Mouse (Mus musculus) yolk sac, embryonic 10.5 days (tissue): ENCODE results near the gene Ctdsp1.

Experiments used
- DNase-seq: peaks from one replicate; pipeline ENCODE4 v3.0.0-alpha.2; 2017; ENCODE audit warnings: low spot score

Gene Ctdsp1

DNA sequence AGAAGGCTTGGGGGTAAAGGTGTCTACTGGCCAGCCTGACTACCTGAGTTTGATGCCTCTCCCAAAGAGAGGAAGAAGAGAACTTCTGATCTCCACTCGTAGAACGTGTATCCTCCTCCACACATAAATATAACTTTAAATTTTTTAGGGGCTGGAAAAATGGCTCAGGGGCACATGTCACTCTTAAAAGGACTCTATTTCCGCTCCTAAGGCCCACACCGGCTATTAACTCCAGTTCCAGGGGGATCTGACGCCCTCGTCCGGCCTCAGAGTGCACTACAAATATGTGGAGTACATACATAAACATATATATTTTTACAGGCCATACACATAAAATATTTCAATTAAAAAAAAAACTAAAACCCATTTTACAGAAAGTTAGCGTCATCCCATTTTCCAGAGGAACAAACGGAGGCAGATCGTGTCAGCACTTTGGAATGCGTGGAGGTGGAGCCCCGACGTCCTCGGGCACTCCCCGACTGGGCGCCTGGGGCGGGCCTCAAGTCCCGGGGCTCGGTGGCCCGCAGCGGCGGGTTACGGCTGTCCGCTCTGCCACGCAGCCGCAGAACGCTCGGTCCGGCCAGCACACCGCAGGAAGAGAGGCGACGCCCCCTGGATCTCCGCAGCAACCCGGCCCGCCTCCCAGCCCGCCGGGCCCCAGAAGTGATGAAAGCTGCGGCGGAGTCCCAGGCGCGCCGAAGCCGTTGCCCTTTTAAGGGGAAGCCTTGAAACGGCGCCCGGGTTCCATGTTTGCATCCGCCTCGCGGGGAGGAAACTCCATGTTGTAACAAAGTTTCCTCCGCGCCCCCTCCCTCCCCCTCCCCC, at the start of gene Ctdsp1:
Gene Ctdsp1 (plus strand): TSS at position 586 of the 825 bp plus-strand sequence.
- DNase-seq = peak; percentile 94

- no peak for DNase-seq
Observed at GRCm38 (mm10) chr1:74341898-74342297, 49.4 kb upstream of the Ctdsp1 start.

- DNase-seq = no peak
Observed at GRCm38 (mm10) chr1:74342308-74342707, 49.0 kb upstream of the Ctdsp1 start.

GRCm38 (mm10) chr1:74343161-74343560, 48.1 kb upstream of the Ctdsp1 start:
- DNase-seq = peak; percentile 36

- DNase-seq = no peak
Observed at GRCm38 (mm10) chr1:74344163-74344916, 47.0 kb upstream of the Ctdsp1 start.

GRCm38 (mm10) chr1:74351185-74351769, 40.0 kb upstream of the Ctdsp1 start:
- DNase-seq = no peak

DNA sequence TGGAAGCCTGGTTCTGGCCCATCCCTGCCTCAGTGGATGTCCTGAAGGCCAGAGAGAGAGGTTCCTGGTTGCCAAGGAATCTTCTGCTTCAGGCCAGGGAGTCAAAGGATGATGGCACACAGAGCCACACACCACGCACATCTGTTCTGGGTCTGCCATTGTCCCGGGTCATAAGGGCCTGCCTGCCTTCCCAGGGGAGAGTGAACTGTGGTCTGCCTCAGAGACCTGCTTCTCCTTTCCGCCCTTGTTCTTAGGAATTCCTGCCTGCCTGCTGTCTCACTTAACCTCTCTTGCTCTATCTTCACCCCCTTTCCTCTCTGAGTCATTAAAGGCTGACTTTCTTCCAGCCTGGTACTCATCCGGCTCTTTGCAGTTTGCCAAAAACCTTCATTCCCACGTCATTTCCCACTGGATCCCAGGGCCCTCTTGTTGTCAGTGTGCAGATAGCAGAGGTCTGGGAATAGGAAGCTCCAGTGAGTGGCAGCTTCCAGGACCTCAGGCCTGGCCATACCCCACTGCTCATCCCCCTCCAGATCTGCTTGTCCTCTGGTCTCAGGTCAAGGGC, 38.7 kb upstream of the Ctdsp1 start:
- DNase-seq = no peak

DNA sequence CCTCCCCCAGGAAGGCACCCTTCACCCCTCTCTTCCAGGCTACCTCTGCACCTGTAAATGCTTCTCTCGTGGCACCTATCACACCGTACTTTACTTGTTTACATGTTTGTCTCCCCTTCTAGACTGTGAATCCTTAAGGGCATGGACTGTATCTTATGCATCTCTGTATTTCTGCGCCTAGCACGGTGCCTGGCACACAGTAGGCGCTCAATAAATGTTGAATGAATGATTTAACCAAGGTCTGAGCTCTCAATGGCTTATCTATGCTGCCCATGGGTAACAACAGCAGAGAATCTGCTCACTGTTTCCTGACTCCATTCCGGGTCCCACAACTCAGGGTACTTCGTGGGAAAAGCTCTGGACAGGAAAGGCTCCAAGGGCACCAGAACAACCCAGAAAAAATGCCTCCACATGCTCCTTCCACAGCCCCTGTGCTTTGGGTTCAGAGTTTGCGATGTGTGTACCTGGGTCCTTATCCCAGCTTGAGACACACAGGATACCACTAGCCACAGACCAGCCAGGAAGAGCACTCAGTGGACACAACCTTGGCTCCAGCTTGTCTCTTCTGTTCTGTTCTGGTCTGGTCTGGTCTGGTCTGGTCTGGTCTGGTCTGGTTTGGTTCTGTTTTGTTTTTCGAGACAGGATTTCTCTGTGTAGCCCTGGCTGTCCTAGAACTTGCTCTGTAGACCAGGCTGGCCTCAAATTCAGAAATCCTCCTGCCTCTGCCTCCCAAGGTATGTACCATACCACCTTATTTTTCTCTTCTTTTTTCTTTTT, 37.7 kb upstream of the Ctdsp1 start:
- DNase-seq = no peak

GRCm38 (mm10) chr1:74357531-74357930, 33.8 kb upstream of the Ctdsp1 start:
- no peak for DNase-seq

DNA sequence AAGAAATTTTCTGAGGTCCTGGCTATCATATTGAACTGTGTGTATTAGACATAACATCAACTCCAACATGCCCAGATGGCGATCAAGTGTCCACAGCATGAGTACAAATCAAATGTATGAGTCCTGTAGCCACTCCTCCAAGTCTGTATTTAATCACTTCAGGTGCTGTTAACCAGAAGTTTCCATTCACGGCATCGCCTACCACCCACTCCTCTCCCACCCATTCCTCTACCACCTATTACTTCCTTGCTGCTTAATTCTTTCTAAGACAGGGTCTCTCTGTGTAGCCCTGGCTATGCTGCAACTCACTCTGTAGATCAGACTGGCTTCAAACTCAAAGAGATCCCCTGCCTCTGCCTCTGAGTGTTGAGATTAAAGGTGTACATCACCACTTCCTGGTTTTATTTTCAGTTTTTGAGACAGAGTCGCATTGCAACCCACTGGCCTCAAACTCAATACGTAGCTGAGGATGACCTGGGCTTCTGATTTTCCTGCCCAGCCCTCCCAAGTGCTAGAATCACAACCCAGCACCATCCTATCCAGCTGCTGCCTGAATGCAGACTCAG, 31.3 kb upstream of the Ctdsp1 start:
- no peak for DNase-seq

GRCm38 (mm10) chr1:74361812-74362211, 29.5 kb upstream of the Ctdsp1 start, which contains the start of gene Catip:
Gene Catip (plus strand): TSS chr1:74362108.
- DNase-seq = peak; percentile 52

DNA sequence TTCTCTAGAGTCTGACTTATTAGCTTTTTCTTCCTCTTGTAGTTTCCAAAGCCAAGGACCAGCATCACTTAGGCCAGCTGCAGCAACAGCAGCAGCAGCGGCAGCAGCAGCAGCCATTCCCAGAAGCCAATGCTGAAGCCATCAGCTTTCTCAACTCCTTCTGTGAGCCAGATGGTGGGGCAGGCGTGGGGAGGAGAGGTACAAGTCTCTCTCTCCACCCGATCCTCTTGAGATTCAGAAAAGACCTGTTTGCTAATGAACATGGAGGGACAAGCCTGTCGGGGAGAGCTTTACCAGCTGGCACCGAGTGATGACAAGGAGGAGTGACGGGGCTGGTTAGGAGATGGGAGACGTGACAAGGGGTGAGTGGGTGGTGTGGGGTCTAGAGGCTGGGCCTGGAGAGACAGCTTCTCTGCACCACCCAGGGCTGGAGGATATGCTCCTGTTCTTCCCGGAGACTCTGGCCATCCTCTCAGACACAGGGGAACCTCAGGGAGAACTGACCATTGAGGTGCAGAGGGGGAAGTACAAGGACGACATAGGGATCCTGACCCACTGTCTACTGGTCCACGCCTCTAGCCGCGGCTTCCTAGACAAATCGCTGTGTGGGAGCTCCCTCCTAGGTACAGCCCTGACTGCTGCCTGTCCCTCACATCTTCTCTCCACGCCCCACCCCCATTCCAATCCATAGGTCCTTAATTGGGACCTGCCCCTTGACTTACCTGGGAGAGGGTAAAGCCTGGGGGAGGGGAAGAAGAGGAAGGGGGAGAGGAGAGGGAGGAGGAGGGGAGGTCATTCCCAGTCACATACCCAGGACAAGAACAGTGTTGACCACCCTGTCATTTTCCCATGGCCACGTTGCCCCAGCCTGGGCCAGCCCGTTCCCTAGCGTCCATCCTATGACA, 28.7 kb upstream of the Ctdsp1 start:
- no peak for DNase-seq

DNA sequence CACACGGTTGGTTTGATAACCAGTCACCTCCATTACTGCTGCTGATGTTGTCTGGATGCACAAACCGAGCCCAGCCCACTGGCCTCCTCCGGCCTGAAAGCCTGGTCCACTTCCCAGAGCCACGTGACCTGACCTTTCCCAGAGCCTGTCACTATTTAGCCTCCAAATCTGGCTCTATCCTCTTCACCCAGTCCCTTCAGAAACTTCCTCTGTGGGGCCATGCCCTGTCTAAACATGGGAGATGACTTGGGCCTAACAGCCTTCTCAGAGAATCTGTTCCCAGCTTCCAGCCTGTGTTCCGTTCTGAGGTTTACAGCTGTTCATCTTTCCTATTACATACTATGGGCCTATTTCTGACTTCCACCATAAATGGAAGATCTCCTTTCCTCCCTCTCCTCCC, 27.9 kb upstream of the Ctdsp1 start:
- no peak for DNase-seq

- no peak for DNase-seq
Observed at GRCm38 (mm10) chr1:74364270-74364669, 27.0 kb upstream of the Ctdsp1 start.

DNA sequence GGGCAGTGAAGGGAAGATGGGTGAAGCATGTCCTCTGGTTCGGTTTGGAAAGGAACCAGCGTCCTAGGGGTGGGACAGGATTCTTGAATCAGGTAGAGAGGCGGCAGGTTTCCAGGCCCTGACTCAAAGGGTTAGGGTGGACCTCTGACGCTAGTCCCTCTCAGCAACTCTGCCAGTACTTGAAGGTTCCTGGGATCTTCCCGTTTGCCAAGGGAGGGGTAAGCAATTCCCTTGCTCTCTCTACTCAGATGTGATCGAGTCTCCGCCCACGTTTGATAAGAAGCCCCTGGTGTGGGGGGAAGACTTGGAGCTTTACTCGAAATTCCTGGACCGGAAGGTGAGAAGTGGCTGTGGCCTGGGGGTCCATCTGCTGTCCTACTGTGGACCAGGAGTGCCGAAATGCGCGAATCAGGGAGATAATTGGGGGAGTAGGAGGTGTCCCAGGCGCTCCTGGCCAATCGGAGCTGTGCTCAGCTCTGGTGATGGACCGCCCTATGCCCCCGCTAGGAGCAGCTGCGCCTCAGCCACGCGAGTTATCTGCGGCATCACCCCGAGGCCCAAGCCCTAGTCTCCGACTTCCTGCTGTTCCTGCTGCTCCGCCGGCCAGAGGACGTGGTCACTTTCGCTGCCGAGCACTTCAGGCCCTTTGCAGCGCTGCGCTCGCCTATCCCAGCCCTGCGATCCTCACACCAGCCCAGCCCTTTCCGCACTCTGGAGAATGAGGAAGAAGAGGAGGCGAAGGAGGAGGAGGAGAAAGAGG, 23.2 kb upstream of the Ctdsp1 start:
- peak; percentile 57 for DNase-seq

DNA sequence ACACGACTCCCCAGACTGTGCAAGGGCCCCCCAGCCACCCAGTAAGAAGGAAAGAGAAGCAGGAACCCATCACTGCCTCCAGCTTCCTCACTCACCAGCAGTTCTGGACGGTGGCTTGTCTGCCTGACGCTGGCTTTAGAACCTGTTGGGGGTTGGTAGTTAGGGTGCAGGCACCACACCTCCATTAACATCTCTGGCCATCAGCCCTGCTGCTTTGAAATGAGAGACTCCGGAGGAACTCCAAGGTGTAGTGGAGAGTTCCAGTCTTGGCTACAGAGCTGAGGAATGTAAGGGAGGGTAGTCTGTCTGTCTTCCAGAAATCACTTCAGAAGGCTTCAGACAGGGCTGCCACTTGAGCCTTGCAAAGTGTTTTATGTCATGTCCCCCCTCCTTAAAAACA, 21.3 kb upstream of the Ctdsp1 start:
- DNase-seq = no peak

GRCm38 (mm10) chr1:74373372-74373771, 17.9 kb upstream of the Ctdsp1 start:
- no peak for DNase-seq

GRCm38 (mm10) chr1:74374980-74375379, 16.3 kb upstream of the Ctdsp1 start, which contains the start of gene Slc11a1:
Gene Slc11a1 (plus strand): TSS chr1:74375195.
- no peak for DNase-seq

- DNase-seq = no peak
Observed at GRCm38 (mm10) chr1:74375561-74375960, 15.7 kb upstream of the Ctdsp1 start.
